Mouse (Mus musculus) C2C12 (cell line): ENCODE results near the gene Orc3. TPM values are rescaled to one million over a fixed set of nuclear protein-coding genes. Genes with fewer than 3 reads are reported as not detected.
A peak's percentile ranks its signal among the peaks of the same experiment; 100 is the strongest.

Experiments
- H3K27me3 ChIP-seq: one replicate; pipeline ENCODE4 v1.6.1; 2011; ENCODE audit not compliant: control insufficient read depth, insufficient read depth, insufficient read length
- H3K36me3 ChIP-seq: one replicate; pipeline ENCODE4 v1.6.1; 2011; ENCODE audit not compliant: control insufficient read depth, insufficient read depth
- H3K4me3 ChIP-seq: one replicate; pipeline ENCODE4 v1.5.1; 2011; ENCODE audit warnings: mild to moderate bottlenecking, control low read depth; ENCODE audit not compliant: poor library complexity, insufficient read depth, severe bottlenecking
- H3K79me2 ChIP-seq: one replicate; pipeline ENCODE4 v1.6.1; 2011; ENCODE audit not compliant: control insufficient read depth, insufficient read depth
- H3K79me3 ChIP-seq: one replicate; pipeline ENCODE4 v1.6.1; 2011; ENCODE audit warnings: low read depth, control low read depth
- H3ac ChIP-seq: one replicate; pipeline ENCODE3; 2011; ENCODE audit warnings: low read depth; ENCODE audit not compliant: control insufficient read depth, insufficient read length
- CEBPB ChIP-seq: IDR thresholded peaks from one replicate; pipeline ENCODE4 v1.6.1; 2011; ENCODE audit warnings: low read depth, mild to moderate bottlenecking, control low read depth, moderate library complexity
- CTCF ChIP-seq: IDR thresholded peaks from one replicate; pipeline ENCODE4 v1.5.1; 2011; ENCODE audit not compliant: control insufficient read depth, insufficient read depth, insufficient read length
- FOSL1 ChIP-seq: IDR thresholded peaks from one replicate; pipeline ENCODE4 v1.8.0; 2011; ENCODE audit warnings: mild to moderate bottlenecking, low read length; ENCODE audit not compliant: poor library complexity, insufficient read depth, severe bottlenecking
- MAX ChIP-seq: IDR thresholded peaks from one replicate; pipeline ENCODE4 v1.6.1; 2011; ENCODE audit warnings: mild to moderate bottlenecking, control low read depth
- MYOD1 ChIP-seq: IDR thresholded peaks from one replicate; pipeline ENCODE4 v1.6.1; 2011; ENCODE audit warnings: low read depth; ENCODE audit not compliant: control insufficient read depth, insufficient read length
- MYOG ChIP-seq: IDR thresholded peaks from one replicate; pipeline ENCODE4 v1.6.1; 2011; ENCODE audit not compliant: control insufficient read depth, insufficient read length; ENCODE audit errors: extremely low read depth
- USF1 ChIP-seq: IDR thresholded peaks from one replicate; pipeline ENCODE4 v1.6.1; 2011; ENCODE audit warnings: low read depth, mild to moderate bottlenecking, control low read depth, moderate library complexity
- polyA plus RNA-seq: library from polyadenylated mRNA; unstranded; fragments of >200 nt; fragmentation: generic; extraction: Trizol; gene quantifications from one replicate; pipeline ENCODE4 v1.2.1, GENCODE M21; 2012; ENCODE audit warnings: missing spikeins

Gene Orc3
- polyA plus RNA-seq, 1 experiment: 14.2 TPM

DNA sequence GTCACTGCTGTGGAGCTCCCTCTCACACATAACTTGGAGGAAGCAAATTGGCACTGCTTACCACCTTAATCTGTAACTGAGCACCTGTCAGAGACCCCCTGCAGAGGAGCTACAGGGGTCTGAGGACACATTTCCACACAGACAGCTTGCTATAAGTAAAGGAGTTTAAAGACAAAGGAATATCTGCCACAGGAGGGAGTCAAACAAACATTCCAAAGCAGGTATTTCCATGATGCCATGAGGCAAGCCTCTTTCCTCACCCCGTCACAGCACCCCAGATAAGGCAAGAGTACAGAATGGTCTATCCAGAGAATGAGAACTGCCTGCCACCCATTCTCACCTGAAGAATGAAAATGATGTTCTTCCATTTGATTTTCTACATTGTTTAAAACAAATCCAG lies 35.5 kb downstream of the Orc3 start:
- no peaks in the 10 kb centered on the region for H3K27me3 ChIP-seq
- peaks cover 2% of the 10 kb centered on the region for H3K79me3 ChIP-seq
- no peak overlapping the region for H3ac ChIP-seq
- peaks cover 84% of the 10 kb centered on the region for H3K36me3 ChIP-seq
- no peak overlapping the region for H3K4me3 ChIP-seq
- H3K79me2 ChIP-seq: no peaks in the 10 kb centered on the region
- no peak for TF ChIP-seq USF1
- TF ChIP-seq FOSL1: no peak
- no peak for TF ChIP-seq CTCF
- no peak for TF ChIP-seq CEBPB
- TF ChIP-seq MAX: no peak
- TF ChIP-seq MYOG: no peak
- no peak for TF ChIP-seq MYOD1

DNA sequence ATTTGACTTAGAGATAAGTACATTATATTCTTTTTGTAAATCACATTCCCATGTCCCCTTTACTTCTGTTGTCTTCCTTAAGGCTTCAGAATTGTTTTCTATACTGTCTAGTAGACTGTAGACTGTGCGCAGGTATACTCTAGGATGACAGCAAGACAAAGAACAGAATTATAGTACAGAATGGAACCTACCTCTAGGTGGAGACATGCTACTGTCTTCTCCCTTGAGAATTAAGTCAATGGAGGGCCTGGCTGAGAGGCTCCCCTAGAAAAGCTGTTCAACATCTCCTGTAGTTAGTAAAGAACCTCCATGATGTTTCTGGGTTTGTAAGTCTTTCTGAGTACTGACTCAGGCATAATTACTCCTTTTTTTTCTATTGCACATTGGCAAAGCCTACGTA lies 37.7 kb downstream of the Orc3 start:
- no peak overlapping the region for H3K4me3 ChIP-seq
- no peaks in the 10 kb centered on the region for H3K27me3 ChIP-seq
- peaks cover 83% of the 10 kb centered on the region for H3K36me3 ChIP-seq
- no peaks in the 10 kb centered on the region for H3K79me2 ChIP-seq
- H3K79me3 ChIP-seq: peaks cover 4% of the 10 kb centered on the region
- no peak overlapping the region for H3ac ChIP-seq
- TF ChIP-seq CEBPB (no peak), USF1 (no peak), MYOD1 (no peak), CTCF (no peak), MAX (no peak), FOSL1 (no peak), MYOG (no peak)

DNA sequence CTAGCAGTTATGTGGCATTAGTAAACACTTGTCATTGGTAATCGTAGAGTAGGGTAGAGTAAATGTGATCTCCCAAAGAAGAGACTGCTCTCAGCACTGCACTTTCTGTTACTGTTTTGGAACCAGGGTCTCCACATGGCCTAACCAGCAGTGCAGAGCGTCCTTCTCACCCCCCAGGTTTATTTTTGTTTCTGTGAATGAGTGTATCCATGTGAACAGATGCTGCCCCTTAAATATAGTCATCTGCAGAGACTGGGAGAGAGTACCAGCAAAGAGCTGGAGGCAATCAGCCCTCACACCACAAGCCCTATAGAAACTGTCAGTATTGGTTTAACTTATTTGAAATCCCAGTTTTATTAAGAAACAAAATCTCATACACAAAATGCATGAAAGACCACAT lies 41.9 kb downstream of the Orc3 start:
- peaks cover 7% of the 10 kb centered on the region for H3K79me3 ChIP-seq
- H3K4me3 ChIP-seq: no peak overlapping the region
- no peaks in the 10 kb centered on the region for H3K27me3 ChIP-seq
- no peak overlapping the region for H3ac ChIP-seq
- H3K79me2 ChIP-seq: no peaks in the 10 kb centered on the region
- TF ChIP-seq CTCF: no peak
- TF ChIP-seq CEBPB: no peak
- no peak for TF ChIP-seq USF1
- no peak for TF ChIP-seq FOSL1
- TF ChIP-seq MYOD1: no peak
- TF ChIP-seq MYOG: no peak
- TF ChIP-seq MAX: no peak
- peaks cover 96% of the 10 kb centered on the region for H3K36me3 ChIP-seq

DNA sequence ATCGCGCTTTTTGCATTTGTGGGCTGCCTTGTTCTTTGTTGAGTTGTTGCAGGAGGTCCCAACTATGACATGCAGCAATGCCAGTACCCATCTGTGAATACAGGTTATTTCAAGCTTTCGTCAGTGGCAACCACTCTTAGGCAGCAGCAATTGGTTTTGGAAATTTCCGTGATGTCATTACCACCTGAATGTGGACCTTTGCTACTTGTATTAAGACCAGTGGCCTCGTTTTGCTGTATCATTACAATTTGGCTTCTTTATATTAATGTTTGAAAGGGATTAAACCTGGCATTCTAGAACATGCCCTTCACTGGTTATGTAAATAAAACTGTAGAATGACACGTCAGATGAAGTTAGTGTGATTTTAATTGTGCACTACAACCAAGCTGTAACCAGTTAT lies 48.5 kb downstream of the Orc3 start:
- H3K4me3 ChIP-seq: no peak overlapping the region
- H3K36me3 ChIP-seq: peaks cover 98% of the 10 kb centered on the region
- H3ac ChIP-seq: no peak overlapping the region
- peaks cover 41% of the 10 kb centered on the region for H3K79me3 ChIP-seq
- TF ChIP-seq CTCF (no peak), CEBPB (no peak), MYOD1 (no peak)
- peaks cover 51% of the 10 kb centered on the region for H3K79me2 ChIP-seq
- H3K27me3 ChIP-seq: no peaks in the 10 kb centered on the region

DNA sequence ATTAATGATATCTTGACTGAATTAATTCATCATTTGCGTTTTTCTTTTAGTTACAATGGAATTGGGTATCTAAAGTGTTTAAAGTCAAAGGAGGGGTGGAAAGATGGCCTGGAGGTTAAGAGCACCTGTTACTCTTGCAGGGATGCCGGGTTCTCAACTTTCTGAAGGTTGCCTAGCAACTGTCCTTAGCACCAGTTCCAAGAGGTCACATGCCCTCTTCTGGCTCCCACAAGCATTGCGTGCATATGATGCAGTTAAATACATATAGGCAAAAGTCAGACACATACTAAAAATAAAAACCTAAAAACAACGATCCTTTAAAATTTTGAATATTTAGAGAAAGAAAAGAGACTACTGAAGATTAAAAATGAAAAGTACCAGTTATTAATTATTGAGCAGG lies 53.8 kb downstream of the Orc3 start:
- TF ChIP-seq CEBPB (no peak), USF1 (peak; percentile 77), MYOD1 (no peak), MYOG (no peak), MAX (no peak), FOSL1 (no peak)
- Histone ChIP-seq H3ac (no peak overlapping the region), H3K79me3 (peaks cover 81% of the 10 kb centered on the region), H3K27me3 (no peaks in the 10 kb centered on the region), H3K36me3 (peaks cover 57% of the 10 kb centered on the region), H3K79me2 (peaks cover 96% of the 10 kb centered on the region), H3K4me3 (no peak overlapping the region)

DNA sequence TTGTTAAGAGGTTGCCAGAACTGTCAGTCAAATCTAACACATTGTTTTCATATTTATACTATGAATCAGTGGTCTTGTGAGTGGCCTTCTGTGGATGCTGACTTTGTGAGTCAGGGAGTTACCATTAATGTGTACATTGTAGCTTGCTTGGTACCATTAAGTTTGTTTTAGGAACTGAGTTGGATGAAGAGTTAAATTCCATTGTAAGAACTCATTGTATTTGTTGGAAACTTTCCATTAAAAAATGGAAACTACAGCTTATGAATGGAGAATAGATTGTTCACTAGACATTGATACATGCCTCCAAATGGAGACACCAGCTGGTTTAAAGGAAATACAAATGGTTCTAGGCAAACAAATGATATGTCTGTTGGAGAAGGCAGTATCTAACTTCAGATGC lies 58.6 kb downstream of the Orc3 start:
- peaks cover 21% of the 10 kb centered on the region for H3K36me3 ChIP-seq
- H3K27me3 ChIP-seq: no peaks in the 10 kb centered on the region
- TF ChIP-seq MYOD1: no peak
- TF ChIP-seq FOSL1: peak; percentile 73
- no peak overlapping the region for H3ac ChIP-seq
- peaks cover 84% of the 10 kb centered on the region for H3K79me3 ChIP-seq
- no peak overlapping the region for H3K4me3 ChIP-seq
- peaks cover 97% of the 10 kb centered on the region for H3K79me2 ChIP-seq
